Mouse (Mus musculus) cerebellum, adult 9-11 months (tissue): ENCODE results near the gene Phf11c.
"Not testable (repeated sequence)": the region's sequence is repeated elsewhere in the genome, so short reads cannot be mapped to it uniquely, and the experiment has no call there.

Experiments
- DNase-seq: peaks from one replicate; pipeline ENCODE4 v3.0.0; 2022

The Phf11c gene

DNA sequence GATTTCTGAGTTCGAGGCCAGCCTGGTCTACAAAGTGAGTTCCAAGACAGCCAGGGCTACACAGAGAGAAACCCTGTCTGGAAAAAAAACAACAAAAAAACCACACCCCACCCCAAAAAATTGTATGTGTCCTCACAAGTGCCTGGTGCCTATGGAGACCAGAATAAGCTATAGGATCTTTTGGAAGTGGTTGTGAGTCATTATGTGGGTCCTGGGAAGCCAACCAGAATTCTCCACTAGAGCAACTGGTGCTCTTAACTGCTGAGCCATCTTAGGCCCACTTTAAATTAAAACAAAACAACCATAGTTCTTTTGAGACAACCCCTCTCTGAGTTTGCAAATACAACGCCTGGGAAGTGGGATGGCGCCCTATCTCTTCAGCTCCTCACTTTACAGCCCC, at the start of gene Phf11c:
TSS of gene Phf11c (minus strand) at position 101 of the 400 bp plus-strand sequence.
- DNase-seq = no peak

DNA sequence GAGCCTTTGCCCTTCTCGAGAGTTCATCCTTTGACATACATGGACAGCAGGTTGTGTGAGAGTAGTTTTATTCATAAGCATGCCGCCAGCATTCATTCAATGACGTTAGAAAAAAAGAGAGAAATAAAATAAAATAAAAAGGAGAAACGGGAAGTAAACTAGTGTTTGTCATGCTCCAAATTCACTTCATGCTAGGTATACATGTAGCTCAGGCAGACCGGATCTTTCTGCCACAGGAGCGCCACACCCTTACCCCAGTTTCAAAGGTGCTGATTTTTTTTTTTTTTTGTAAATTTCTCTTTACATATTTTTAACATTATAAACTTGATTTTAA, 46.3 kb upstream of the Phf11c start:
- no peak for DNase-seq

DNA sequence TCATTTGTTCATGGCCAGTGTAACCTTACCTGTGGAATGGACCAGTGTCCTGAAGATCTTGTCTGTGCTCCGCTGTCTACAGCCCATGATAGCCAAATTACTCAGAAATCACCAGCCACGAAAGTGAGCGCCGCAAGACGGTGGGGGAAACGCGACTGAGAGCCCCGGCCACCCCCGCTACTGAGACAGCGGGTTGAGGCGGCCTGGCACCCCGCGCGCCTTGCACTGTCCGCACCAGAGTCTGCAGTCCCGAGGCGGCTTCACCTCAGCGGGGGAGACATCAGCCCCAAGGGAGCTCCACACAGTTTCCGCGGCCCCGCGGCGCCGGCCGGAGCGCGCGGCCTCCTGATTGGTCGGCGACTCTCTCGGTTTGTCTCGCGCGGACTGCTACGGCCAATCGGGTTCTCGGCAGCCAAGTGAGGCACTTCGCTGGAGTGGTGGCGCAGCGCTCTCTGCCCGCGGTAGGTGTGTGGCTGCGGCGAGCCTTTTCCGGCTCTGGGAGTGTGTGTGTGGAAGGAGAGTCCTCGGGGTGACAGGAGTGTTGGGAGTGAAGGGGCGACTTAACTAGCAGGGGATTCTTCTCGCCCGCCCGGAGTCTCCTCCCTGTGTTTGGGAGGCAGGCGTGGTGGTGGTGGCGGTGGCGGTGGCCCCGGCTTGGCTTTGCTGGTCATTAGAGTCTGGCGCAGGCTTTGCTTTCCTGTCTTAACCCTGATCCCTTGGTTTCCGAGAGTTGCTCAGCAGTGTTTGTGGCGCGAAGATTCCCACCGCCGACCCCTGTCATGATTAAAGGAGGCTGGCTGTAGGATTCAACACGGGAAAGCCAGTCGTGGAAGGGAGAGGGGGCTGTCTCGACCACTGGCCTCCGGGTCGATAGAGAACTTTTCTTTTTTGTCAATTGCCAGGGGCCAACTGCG, 45.6 kb upstream of the Phf11c start, which contains the start of the genes Setdb2 and Cab39l:
TSS of gene Setdb2 (minus strand) at position 327 of the 914 bp plus-strand sequence.
TSS of gene Cab39l (plus strand) at position 415 of the 914 bp plus-strand sequence.
- DNase-seq = peak; percentile 92

DNA sequence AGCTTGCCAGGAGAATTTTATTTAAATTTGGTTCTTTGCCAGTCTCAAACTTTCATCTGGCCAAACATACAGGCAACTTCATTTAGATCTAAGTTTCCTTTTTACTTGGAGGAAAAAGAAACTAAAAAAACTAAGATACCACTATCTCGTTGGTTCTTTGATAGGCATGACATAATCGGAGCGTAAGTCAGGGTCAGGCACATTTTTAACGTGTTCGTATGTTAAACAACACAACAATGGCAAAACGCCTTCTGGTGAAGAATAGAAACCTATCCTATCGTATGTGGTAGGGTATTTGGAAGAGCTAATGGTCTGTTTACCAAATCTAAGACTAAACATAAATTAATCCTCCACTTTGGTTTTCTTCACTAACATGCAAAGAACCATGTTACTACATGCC, 44.9 kb upstream of the Phf11c start:
- no peak for DNase-seq

DNA sequence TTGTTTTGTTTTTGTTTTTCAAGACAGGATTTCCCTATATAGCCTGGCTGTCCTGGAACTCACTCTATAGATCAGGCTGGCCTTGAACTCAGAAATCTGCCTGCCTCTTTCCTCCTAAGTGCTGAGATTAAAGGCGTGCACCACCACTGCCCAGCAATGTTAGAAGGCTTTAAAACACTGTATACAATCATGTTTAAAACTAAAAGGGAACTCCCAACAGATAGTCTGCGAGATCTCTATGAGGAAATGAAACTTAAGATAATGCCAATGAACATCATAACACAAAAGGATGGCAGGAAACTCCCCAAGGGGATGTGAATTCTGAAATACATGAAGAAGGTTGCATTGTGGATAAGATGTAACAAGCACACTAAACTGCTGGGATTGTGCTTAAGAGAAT, 43.3 kb upstream of the Phf11c start:
- DNase-seq = no peak

DNA sequence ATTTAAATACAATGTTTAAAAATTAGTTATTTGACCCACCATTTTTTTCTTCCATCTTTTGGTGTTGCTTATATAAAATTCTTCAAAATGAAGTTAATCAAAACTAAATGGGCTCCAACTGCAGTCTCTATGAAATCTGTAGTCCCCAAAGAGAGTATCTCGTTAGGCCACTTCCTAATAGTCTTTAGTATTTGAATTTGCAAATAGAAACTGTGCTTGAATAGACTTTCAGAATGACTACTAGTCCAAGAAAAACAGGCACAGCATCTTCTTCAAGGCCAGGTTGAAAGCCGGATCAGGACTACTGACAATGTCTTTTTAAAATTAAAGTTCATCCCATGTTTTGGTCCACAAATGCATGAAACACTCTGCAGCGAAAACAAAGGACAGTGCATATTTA, 42.2 kb upstream of the Phf11c start:
- no peak for DNase-seq

DNA sequence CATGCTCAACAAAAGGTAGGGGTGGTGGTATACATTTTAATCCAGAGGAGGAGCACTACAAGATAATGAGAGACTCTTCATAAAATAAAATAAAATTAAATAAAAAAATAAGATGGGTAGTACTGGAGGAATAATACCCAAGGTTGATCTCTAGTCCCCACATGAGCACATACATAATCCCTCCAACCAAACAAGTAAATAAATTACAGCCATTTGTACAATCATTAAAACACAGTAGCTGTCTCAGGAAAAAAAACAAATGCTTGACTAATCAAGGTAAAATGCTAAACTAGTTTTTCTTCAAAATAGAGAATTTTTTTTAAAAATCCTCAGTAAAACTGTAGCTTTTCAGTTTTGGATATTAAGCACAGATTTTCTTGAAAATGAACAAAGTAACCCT, 40.0 kb upstream of the Phf11c start:
- no peak for DNase-seq

DNA sequence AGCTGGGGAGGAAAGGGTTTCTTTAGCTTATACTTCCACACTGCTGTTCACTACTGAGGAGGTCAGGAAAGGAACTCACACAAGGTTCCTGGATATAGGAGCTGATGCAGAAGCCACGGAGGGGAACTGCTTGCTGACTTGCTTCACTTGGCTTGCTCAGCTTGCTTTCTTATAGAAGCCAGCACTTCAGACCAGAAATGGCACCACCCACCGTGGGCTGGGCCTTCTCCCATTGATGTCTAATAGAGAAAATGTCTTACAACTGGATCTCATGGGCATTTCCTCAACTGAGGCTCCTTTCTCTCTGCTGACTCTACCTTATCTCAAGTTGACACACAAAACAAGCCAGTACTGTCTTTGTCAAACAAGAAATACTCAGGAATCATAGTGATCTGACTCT, 38.7 kb upstream of the Phf11c start:
- DNase-seq = no peak

DNA sequence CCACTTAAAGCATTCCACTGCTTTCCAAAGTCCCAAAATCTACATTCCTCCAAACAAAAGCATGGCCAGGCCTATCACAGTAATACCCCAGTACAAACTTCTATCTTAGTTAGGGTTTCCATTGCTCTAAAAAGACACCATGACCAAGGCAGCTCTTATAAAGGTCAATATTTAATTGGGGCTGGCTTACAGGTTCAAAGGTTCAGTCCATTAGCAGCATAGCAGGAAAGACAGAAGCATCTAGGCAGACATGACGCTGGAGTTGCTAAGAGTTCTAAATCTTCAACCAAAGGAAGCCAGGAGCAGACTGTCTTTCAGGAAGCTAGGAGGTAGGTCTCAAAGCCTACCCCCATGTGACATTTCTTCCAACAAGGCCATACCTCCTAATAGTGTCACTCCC, 35.4 kb upstream of the Phf11c start:
- no peak for DNase-seq

DNA sequence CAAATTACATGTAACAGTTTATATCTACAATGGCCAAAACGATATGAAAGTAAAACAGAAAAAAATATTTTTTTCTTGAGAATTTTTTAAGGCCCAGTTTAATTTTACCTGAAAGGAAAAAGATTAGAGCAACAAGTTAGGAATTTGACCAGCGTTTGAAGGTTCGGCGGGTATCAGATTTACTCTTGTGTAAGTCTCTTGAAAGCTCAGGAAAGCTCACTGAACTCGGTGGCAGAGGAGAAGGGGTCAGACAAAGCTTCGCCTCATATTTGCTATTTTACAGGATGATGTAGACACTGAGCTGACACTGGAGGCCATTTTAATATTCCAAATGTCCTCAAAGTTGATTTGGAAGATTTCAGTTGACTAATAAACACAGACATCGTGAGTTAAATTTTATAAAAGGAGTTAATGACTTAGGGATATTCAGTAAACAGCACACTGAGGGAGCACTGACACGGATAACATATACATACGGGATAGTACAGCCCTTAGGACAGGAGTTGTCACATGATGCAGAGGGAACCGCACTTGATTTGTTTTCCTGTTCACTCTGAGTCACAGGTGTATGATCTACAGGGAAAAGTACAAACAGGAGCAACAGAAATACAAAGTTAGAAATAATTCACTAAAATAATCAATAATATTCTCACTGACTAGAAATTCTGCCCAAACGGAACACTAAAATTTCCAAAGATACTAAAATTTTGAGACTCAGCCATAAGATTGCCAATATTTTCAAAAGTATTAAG, 27.9 kb upstream of the Phf11c start:
- no peak for DNase-seq

DNA sequence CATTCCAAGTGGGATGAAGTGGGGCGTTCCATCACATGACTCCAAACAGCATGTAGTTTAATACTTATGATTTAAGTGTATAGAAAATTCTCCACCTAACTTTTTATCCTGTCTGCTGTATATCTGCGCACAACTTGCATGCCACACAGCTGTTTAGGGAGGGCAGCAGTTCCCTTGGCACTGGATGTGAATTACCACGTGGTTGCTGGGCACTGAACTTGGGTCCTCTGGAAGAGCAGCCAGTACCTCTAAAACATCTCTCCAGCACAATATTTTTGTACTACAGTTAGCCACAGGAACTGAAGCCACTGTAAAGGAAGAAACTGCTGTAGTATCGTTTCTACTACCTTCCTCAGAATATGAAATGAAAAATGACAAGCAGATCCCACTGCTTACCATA, 23.0 kb upstream of the Phf11c start:
- DNase-seq = no peak

DNA sequence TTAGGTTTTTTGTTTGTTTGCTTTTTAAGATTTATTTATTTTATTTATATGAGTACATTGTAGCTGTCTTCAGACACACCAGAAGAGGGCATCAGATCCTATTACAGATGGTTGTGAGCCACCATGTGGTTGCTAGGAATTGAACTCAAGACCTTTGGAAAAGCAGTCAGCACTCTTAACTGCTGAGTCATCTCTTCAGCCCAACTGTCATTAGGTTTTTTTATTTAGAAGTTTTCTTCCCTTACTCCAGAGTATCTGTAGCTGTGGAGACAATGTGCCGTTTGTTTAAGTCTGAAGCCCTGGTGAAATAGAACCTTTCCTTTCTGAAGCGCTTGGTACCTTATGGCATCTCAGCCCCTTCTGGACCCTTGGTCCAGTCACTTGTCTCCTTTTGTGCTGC, 19.8 kb upstream of the Phf11c start:
- DNase-seq = not testable (repeated sequence)

DNA sequence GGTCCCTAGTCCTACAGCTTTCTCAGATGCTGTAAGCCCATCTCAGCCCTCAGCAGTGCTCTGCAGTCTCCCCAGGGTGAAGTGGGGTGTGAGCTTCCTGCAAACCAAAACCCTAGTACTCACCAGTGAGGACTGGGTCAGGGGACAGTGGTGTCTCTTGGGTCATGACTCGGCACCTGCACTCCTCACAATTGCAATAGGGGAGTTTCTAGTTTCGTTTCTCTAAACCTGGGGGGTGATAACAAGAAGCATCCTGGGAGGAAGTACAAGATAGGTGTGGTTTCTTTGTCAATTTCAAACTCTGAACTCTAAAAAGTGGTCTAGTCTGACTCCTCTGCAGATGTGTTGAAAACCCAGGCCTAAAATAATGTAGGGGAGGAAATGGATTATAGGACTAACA, 1.8 kb upstream of the Phf11c start:
- no peak for DNase-seq

DNA sequence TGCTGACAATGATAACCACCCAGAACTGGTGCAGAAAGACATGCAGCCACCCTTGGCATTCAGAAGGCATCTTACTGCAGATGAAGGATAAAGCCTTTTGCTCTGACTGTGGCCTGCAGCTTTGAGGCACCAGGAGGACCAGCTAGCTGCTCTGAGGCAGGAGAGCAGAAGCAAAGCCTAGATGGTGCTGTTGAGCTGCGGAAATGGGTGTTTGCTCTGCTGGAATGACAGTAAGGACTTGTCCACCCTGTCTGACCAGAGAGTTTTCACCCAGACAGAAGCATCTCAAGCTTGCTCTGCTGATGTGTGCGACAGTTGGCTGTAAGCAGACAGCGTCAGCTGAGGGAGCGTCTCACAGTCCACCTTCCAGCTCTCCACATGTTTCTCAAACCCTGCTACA, 5.0 kb downstream of the Phf11c start:
- DNase-seq = not testable (repeated sequence)

DNA sequence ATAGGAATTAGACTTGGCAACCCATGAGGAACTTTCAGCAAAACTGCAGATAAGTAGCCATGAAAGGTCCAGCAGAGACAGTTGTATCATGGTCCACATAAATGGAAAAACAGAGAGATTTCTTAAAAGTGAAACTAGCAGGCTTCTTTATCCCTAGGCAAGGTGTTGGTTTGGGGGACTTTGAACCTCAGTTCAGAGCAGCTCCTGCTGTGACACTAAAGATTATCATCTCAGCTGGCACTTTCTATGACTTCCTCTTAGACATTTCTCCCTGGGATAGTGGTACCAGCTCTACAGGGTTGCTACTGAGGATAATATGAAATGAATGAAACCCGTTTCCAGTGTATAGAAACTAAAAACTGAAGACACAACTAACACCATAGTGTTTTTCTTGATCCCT, 5.6 kb downstream of the Phf11c start:
- no peak for DNase-seq

DNA sequence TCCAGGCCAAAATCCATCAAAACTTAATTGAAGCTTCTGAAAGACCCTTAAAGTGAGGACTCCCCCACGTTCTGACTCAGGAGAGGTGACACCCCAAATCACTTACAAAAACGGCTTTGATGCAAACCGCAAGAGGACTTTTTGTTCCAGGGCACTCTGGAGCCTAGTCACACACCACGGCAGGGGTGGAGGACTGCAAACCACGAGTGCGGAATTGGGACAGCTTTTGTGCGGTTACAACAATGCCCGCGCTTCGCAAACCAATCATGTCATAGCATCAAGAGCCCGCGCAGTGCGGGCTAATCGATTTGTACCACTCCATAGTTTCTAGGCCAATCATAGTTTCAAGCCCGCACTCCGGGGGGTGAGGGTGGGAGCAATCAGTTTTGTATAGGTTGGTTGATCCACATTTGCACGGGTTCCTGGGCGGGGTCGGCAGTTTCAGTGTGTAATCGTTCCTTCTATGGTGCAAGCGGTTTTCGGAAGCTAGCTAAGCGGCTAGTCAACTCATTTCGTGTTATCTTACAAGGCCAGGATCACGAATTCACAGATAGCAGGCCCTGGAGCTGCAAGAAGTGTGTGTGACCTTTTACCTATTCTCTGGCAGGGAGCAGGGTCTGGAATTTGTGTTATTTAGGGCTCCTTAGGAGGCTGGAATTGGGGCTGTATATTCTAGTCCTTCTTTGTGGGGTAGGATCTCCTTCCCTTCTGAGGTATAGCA, 24.7 kb downstream of the Phf11c start:
- no peak for DNase-seq

DNA sequence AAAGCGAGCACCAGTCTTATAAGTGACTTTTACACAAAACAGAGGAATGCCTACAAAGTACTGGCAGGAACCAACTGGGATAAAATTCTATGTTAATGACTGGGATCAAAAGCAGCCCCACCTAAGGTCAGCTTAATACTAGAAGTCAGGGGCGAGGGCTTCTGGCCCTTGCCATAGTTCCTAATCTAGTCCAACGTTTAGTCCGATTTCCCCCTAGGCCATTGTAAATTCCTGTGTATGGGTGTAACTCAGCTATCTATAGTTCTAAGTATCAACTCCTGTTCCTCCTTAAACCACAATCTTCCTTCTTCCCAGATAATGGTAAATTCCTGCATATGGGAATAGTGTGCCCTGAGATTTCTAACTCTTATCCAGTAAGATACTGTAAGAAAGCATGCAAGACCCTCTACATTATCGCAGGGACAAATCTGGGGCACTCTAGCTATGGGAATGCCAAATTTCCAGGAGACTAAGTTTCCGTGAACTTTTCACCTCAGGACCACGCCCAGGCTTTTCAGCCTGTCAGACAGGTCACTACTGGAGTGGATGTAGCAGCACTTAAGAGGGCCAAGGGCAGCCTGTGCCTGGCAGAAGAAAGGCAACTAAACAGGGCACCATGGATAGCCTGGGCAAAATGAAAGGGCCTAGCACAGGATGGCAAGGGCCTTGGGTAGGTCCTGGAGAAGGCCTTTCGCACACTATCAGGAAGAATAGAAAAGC, 28.6 kb downstream of the Phf11c start:
- no peak for DNase-seq

DNA sequence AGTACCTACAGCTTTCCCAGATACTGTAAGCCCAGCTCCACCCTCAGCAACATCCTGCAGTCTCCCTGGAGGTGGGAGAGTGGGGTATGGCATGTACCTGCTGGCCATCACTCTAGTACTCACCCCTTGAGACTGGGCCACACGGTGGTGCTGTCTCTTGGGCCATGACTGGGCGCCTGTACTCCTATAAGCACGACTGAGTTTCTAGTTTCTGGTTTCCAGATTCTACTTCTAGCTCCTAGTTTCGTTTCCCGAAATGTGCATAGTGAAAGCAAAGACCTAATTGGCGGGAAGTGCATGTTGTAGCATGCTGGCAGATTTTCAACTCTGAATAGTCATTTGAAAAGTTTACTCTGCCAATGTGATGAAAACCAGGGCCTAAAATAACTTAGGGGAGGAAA, 29.9 kb downstream of the Phf11c start, which contains the start of gene Phf11d:
TSS of gene Phf11d (minus strand) at position 227 of the 401 bp plus-strand sequence.
- DNase-seq = no peak

DNA sequence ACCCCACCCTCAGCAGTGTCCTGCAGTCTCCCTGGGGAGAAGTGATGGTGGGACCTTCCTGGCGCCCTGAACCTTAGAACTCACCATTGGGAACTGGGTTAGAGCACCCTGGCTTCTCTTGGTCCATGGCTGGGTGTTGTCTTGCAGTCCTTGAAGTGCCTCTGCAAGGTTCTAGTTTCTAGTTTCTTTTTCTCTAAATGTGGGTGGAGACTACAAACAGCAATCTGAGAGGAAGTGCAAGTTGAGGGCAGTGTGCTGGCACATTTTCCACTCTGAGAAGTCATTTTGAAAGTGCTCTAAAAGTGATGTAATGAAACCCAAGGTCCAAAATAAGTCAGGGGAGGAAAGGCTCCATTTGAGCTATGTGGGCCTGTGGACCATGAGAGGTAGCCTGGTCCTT, 54.0 kb downstream of the Phf11c start, which contains the start of gene Phf11b:
TSS of gene Phf11b (minus strand) at position 163 of the 400 bp plus-strand sequence.
- not testable (repeated sequence) for DNase-seq

DNA sequence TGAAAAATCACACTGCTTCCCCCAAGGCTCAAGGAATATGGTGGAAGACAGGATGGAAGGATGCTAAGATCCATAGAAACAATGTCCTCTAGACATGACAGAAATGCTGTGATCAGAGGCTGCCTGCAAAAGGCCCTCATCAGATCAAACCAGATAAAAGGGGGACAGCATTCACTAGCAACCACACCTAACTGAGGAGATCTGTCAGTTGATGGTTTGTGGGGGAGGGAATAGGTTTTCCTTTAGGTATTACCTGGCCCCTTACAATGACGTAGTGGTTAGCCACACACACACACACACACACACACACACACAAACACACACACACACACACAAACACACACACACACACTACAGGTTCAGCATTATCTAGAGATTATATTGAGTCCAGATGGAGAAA, 55.6 kb downstream of the Phf11c start:
- DNase-seq = no peak

DNA sequence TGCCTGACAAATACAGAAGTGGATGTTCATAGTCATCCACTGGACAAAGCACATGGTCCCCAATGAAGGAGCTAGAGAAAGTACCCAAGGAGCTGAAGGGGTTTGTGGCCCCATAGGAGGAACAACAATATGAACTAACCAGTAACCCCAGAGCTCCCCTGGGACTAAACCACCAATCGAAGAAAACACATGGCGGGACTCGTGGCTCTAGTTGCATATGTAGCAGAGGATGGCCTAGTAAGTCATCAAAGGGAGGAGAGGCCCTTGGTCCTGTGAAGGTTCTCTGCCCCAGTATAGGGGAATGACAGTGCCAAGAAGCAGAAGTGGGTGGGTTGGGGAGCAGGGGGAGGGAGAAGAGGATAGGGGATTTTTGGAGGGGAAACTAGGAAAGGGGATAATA, 59.1 kb downstream of the Phf11c start:
- DNase-seq = not testable (repeated sequence)
